Mouse (Mus musculus) ovary, postnatal 14 days (tissue): ENCODE measurements around the gene Per2.
"Not testable (repeated sequence)": the region's sequence is repeated elsewhere in the genome, so short reads cannot be mapped to it uniquely, and the experiment has no call there.

Source experiments
- DNase-seq: peaks from one replicate; pipeline ENCODE4 v3.0.0; 2022; ENCODE audit warnings: low spot score

Per2 gene

GRCm38 (mm10) chr1:91459059-91459809 lies at the start of gene Per2:
Gene Per2, minus strand, starts transcription at chr1:91459324.
- peak; percentile 95 for DNase-seq

- DNase-seq: no peak
These were observed 45.5 kb upstream of the Per2 start for GRCm38 (mm10) chr1:91504615-91505014.

GRCm38 (mm10) chr1:91498579-91498978 lies 39.5 kb upstream of the Per2 start:
- no peak for DNase-seq

GRCm38 (mm10) chr1:91495321-91495720 lies 36.2 kb upstream of the Per2 start:
- no peak for DNase-seq

- peak; percentile 89 for DNase-seq
These were observed 35.5 kb upstream of the Per2 start, which contains the start of gene Traf3ip1 for GRCm38 (mm10) chr1:91494457-91495140. Gene Traf3ip1, plus strand, starts transcription at chr1:91494647.

GRCm38 (mm10) chr1:91493938-91494337 lies 34.8 kb upstream of the Per2 start:
- no peak for DNase-seq

- no peak for DNase-seq
These were observed 33.6 kb upstream of the Per2 start for GRCm38 (mm10) chr1:91492740-91493139.

- no peak for DNase-seq
These were observed 31.2 kb upstream of the Per2 start for GRCm38 (mm10) chr1:91490322-91490721.

GRCm38 (mm10) chr1:91486165-91486564 lies 27.0 kb upstream of the Per2 start:
- DNase-seq: no peak

- no peak for DNase-seq
These were observed 26.3 kb upstream of the Per2 start for GRCm38 (mm10) chr1:91485422-91485821.

- DNase-seq: no peak
These were observed 24.9 kb upstream of the Per2 start for GRCm38 (mm10) chr1:91484011-91484346.

GRCm38 (mm10) chr1:91483304-91484010 lies 24.3 kb upstream of the Per2 start:
- peak; percentile 76 for DNase-seq

GRCm38 (mm10) chr1:91482616-91483211 lies 23.6 kb upstream of the Per2 start:
- DNase-seq: no peak

GRCm38 (mm10) chr1:91478958-91479357 lies 19.8 kb upstream of the Per2 start:
- no peak for DNase-seq

GRCm38 (mm10) chr1:91478145-91478544 lies 19.0 kb upstream of the Per2 start:
- not testable (repeated sequence) for DNase-seq

GRCm38 (mm10) chr1:91469888-91470419 lies 10.8 kb upstream of the Per2 start:
- DNase-seq: no peak

GRCm38 (mm10) chr1:91466186-91466585 lies 7.1 kb upstream of the Per2 start:
- DNase-seq: no peak

GRCm38 (mm10) chr1:91465244-91465643 lies 6.1 kb upstream of the Per2 start:
- DNase-seq: no peak

GRCm38 (mm10) chr1:91464436-91464835 lies 5.3 kb upstream of the Per2 start:
- DNase-seq: no peak

GRCm38 (mm10) chr1:91463336-91463995 lies 4.3 kb upstream of the Per2 start:
- no peak for DNase-seq

GRCm38 (mm10) chr1:91460564-91460963 lies 1.4 kb upstream of the Per2 start:
- no peak for DNase-seq

- no peak for DNase-seq
These were observed 945 bp upstream of the Per2 start for GRCm38 (mm10) chr1:91460069-91460468.
